Mouse (Mus musculus) ES-E14 (cell line): ENCODE results near the gene Afm. TPM values are rescaled to one million over a fixed set of nuclear protein-coding genes. Genes with fewer than 3 reads are reported as not detected.

Experiments used
- DNase-seq: peaks from one replicate; pipeline ENCODE4 v3.0.0-alpha.2; 2013; ENCODE audit warnings: low read depth, low spot score
- H3K27ac ChIP-seq: 2 replicates; pipeline ENCODE4 v1.5.1; 2012; ENCODE audit warnings: low read depth, mild to moderate bottlenecking, low read length, moderate library complexity, mixed read lengths; ENCODE audit not compliant: poor library complexity, insufficient read depth, severe bottlenecking
- H3K36me3 ChIP-seq: 2 replicates; pipeline ENCODE4 v1.6.1; 2012; ENCODE audit warnings: mild to moderate bottlenecking, low read length, moderate library complexity, mixed read lengths; ENCODE audit not compliant: control insufficient read depth, poor library complexity, insufficient read depth, severe bottlenecking
- H3K4me1 ChIP-seq, 2 experiments: fragments of 150-350 bp in 1 of 2; sonication (generic) in 1 of 2; 2 replicates each; pipeline ENCODE4 v1.6.1; 2012; ENCODE audit warnings: low read length in 2 of 2, mild to moderate bottlenecking in 1 of 2, mixed read lengths in 1 of 2; ENCODE audit not compliant: control insufficient read depth in 2 of 2, insufficient read depth in 2 of 2, poor library complexity in 1 of 2
- H3K4me3 ChIP-seq, 2 experiments: fragments of 150-350 bp in 1 of 2; sonication (generic) in 1 of 2; 2 replicates each; pipeline ENCODE4 v1.5.1; 2012; ENCODE audit warnings: low read length in 2 of 2, low read depth in 1 of 2, mild to moderate bottlenecking in 1 of 2, mixed read lengths in 1 of 2; ENCODE audit not compliant: insufficient read depth in 1 of 2, poor library complexity in 1 of 2, severe bottlenecking in 1 of 2
- H3K9ac ChIP-seq: 2 replicates; pipeline ENCODE4 v1.6.1; 2012; ENCODE audit warnings: low read depth, mild to moderate bottlenecking, low read length, mixed read lengths; ENCODE audit not compliant: poor library complexity, insufficient read depth, severe bottlenecking
- H3K9me3 ChIP-seq: fragments of 150-350 bp; sonication (generic); 2 replicates; pipeline ENCODE4 v1.6.1; 2012; ENCODE audit warnings: low read depth, mild to moderate bottlenecking, low read length; ENCODE audit not compliant: control insufficient read depth, insufficient read depth
- CHD2 ChIP-seq: IDR thresholded peaks from 2 replicates; pipeline ENCODE4 v1.6.1; 2014; ENCODE audit warnings: mild to moderate bottlenecking, low read depth, low read length, inconsistent platforms
- HCFC1 ChIP-seq: IDR thresholded peaks from 2 replicates; pipeline ENCODE4 v1.6.1; 2012; ENCODE audit warnings: low read length, inconsistent platforms, borderline replicate concordance; ENCODE audit not compliant: insufficient read depth
- MAFK ChIP-seq: IDR thresholded peaks from 2 replicates; pipeline ENCODE4 v1.6.1; 2014; ENCODE audit warnings: mild to moderate bottlenecking, low read depth, low read length, inconsistent platforms; ENCODE audit not compliant: insufficient read depth
- ZC3H11A ChIP-seq: IDR thresholded peaks from 2 replicates; pipeline ENCODE4 v1.6.1; 2012; ENCODE audit warnings: low read depth, mild to moderate bottlenecking, inconsistent platforms, low read length, borderline replicate concordance
- ZNF384 ChIP-seq: IDR thresholded peaks from 2 replicates; pipeline ENCODE4 v1.6.1; 2012; ENCODE audit warnings: low read depth, low read length, inconsistent platforms
- in situ Hi-C, 2 experiments: fragments of 600-800 bp; cut with MboI; formaldehyde crosslinking; loops; one replicate each; pipeline ENCODE4 v1.15.1; 2025; ENCODE audit warnings: low sequenced_read_pairs in 2 of 2, inconsistent platforms in 1 of 2; ENCODE audit not compliant: unreplicated experiment in 2 of 2
- total RNA-seq: library from RNA; depleted of rRNA; stranded (reverse); fragments of 300-350 nt; gene quantifications from 2 replicates; pipeline ENCODE4 v1.2.3, GENCODE M21; 2012; rRNA removed

The Afm gene
- total RNA-seq, 1 experiment = not detected

DNA sequence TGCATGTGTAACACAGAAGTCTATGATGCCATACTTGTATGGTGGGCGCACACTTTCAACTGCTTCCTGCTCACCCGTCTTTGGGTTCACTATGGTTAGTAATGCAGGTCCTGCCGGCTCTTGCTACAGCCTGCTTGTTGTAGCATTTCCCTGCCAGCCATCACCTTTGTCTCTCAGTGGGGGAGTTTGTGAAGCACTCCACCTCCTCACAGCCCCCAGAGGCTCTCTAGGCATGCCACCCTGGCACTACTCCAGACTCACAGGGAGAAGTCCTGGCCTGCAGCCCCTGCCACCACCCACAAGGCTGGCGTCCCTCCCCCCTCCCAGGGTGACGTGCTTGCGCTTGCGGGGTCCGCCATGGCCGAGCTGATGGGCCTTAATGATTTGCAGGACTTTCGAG, 71.9 kb downstream of the Afm start:
- H3K27ac ChIP-seq = no peak overlapping the region
- H3K9me3 ChIP-seq = no peaks in the 10 kb centered on the region
- no peak overlapping the region for H3K4me3 ChIP-seq
- H3K4me1 ChIP-seq = no peaks in the 10 kb centered on the region
- no peak for TF ChIP-seq MAFK
- TF ChIP-seq ZNF384 = no peak
- no peak for TF ChIP-seq CHD2
- TF ChIP-seq ZC3H11A = no peak
- no peak for TF ChIP-seq HCFC1
- no peak overlapping the region for H3K9ac ChIP-seq
- no peak for DNase-seq
- H3K36me3 ChIP-seq = no peaks in the 10 kb centered on the region
- in situ Hi-C loops = loop anchor here in 1 of 2 experiments (25.0 kb wide), 1 partner anchor 378 kb away; the partner anchor contains the start of gene Cox18

DNA sequence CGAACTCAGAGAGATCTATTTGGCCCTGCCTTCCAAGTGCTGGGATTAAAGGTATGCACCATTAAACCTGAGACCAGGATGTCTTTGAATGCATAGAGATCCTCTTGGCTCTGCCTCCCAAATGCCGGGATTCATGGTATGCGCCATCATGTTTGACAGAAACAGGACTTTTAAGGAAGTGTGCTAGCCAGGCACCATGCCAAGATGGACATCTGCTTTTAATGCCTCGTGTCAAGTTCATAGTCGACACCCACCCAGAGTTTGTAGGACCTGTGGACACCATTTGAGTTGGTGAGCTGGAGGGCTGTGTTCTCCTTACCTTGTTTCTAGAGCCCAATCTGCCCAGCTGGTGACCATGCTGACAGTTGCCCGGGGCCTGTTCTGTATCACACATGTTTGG, 73.2 kb downstream of the Afm start:
- TF ChIP-seq HCFC1 = no peak
- TF ChIP-seq CHD2 = no peak
- no peak for TF ChIP-seq ZC3H11A
- no peak for TF ChIP-seq MAFK
- TF ChIP-seq ZNF384 = no peak

DNA sequence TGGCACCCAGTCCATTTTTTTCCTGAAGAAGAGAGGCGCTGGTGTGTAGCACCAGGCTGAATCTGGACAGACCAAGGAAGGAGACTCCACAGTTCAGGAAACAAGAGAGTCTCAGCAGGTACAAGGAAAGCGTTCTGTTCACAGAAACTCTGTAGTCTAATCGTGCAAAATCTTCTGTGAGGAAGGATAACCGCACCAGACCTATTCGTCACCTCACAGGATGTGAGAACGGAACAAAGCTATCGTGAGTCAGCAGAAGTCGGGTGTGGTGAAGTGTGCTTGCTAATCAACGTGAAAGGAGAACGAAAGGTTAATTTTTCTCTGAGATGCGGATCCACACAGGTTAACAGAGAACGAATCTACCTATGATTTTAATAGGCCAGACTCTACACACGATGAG, 76.2 kb downstream of the Afm start:
- Histone ChIP-seq H3K9ac (no peak overlapping the region), H3K9me3 (no peaks in the 10 kb centered on the region), H3K4me3 (no peak overlapping the region), H3K36me3 (no peaks in the 10 kb centered on the region), H3K4me1 (no peaks in the 10 kb centered on the region), H3K27ac (no peak overlapping the region)
- DNase-seq = no peak
- no peak for TF ChIP-seq MAFK
- in situ Hi-C loops = loop anchor here in 1 of 2 experiments (25.0 kb wide), 1 partner anchor 383 kb away; the partner anchor contains the start of gene Cox18

More for the DNA sequence above, 73.2 kb downstream of the Afm start:
- no peaks in the 10 kb centered on the region for H3K9me3 ChIP-seq
- no peak overlapping the region for H3K4me3 ChIP-seq
- in situ Hi-C loops = loop anchor here in 1 of 2 experiments (25.0 kb wide), 1 partner anchor 380 kb away; the partner anchor contains the start of gene Cox18
- H3K27ac ChIP-seq = no peak overlapping the region
- H3K36me3 ChIP-seq = no peaks in the 10 kb centered on the region
- no peak overlapping the region for H3K9ac ChIP-seq
- no peak for DNase-seq
- H3K4me1 ChIP-seq = no peaks in the 10 kb centered on the region

DNA sequence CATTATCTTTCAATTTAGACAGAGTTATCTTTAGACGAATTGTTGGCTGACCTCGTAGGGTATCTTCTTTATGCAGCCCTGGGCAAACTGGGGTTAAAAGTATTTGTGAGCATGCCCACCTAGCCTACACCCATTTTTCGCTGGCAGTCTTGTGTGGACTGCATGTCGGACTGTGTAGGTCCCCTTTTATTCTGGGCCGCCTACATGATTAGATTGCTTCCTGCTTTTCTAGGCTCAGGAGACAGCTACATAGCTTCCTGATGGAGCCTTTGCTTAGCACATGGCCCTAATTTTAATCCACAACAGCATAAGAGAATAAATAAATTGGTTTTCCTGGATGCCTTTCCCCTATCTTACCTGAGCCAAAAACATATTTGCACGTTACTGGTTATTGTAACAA, 77.4 kb downstream of the Afm start:
- H3K36me3 ChIP-seq = no peaks in the 10 kb centered on the region
- H3K4me3 ChIP-seq = no peak overlapping the region
- in situ Hi-C loops = loop anchor here in 1 of 2 experiments (25.0 kb wide), 1 partner anchor 384 kb away; the partner anchor contains the start of gene Cox18
- no peak overlapping the region for H3K9ac ChIP-seq
- no peak for DNase-seq
- TF ChIP-seq MAFK (no peak), ZNF384 (no peak), CHD2 (no peak), ZC3H11A (no peak), HCFC1 (no peak)
- H3K9me3 ChIP-seq = no peaks in the 10 kb centered on the region
- no peaks in the 10 kb centered on the region for H3K4me1 ChIP-seq
- H3K27ac ChIP-seq = no peak overlapping the region

DNA sequence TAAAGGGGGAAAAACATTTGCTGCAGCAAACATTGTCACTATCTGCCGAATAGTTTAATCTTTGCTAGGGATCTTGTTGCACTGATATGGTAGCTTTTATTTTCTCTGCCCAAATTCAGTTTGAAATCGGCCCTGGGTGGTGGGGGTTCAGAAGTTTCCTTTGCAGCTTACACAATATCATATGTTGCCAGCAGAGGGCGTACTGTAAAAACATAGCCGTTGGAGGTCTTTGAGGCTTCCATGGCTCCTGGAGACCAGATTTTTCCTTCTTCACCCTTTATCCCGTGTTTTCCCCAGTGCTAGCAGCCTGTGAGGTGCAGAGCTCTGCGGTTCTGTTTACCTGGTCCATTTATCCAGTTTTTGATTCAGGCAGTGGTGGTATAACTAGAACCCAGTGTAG, 82.7 kb downstream of the Afm start:
- no peak for TF ChIP-seq CHD2
- no peak for TF ChIP-seq HCFC1
- no peak for TF ChIP-seq ZNF384
- no peak for TF ChIP-seq ZC3H11A
- no peak for TF ChIP-seq MAFK
- Histone ChIP-seq H3K9me3 (no peaks in the 10 kb centered on the region), H3K9ac (no peak overlapping the region), H3K4me1 (no peaks in the 10 kb centered on the region), H3K4me3 (no peak overlapping the region), H3K36me3 (no peaks in the 10 kb centered on the region), H3K27ac (no peak overlapping the region)
- in situ Hi-C loops = no loop called here
- DNase-seq = peak; percentile 42

Other genes starting within 250 kb of the Afm start
- 61.2 and 70.0 TPM in 2 replicates for gene Ankrd17, start 152.4 kb upstream of the Afm start, total RNA-seq
- gene Gm9958, start 151.7 kb upstream of the Afm start, total RNA-seq = 0.32 and 0.94 TPM in 2 replicates
- not detected in 2 replicates for gene Alb, start 58.0 kb upstream of the Afm start, total RNA-seq
- gene Afp, start 28.2 kb upstream of the Afm start, total RNA-seq = 0.18 TPM in 1 of 2 replicates, not detected in the other
- gene 5830473C10Rik, start 42.2 kb downstream of the Afm start, total RNA-seq = not detected in 2 replicates
- gene Rassf6, start 121.7 kb downstream of the Afm start, total RNA-seq = 1.3 and 1.7 TPM in 2 replicates
- gene Cxcl5, start 240.4 kb downstream of the Afm start, total RNA-seq = 0.18 and 0.21 TPM in 2 replicates
- 1.2 TPM in 2 replicates for gene Ppbp, start 249.6 kb downstream of the Afm start, total RNA-seq